Mouse (Mus musculus): ENCODE data around the gene B3galt2. TPM values are rescaled to one million over a fixed set of nuclear protein-coding genes. Genes with fewer than 3 reads are reported as not detected.
"Not testable (repeated sequence)": the region's sequence is repeated elsewhere in the genome, so short reads cannot be mapped to it uniquely, and the experiment has no call there.

The B3galt2 gene
- polyA plus RNA-seq, 1 experiment from 2014 or later = 2.1 TPM

DNA sequence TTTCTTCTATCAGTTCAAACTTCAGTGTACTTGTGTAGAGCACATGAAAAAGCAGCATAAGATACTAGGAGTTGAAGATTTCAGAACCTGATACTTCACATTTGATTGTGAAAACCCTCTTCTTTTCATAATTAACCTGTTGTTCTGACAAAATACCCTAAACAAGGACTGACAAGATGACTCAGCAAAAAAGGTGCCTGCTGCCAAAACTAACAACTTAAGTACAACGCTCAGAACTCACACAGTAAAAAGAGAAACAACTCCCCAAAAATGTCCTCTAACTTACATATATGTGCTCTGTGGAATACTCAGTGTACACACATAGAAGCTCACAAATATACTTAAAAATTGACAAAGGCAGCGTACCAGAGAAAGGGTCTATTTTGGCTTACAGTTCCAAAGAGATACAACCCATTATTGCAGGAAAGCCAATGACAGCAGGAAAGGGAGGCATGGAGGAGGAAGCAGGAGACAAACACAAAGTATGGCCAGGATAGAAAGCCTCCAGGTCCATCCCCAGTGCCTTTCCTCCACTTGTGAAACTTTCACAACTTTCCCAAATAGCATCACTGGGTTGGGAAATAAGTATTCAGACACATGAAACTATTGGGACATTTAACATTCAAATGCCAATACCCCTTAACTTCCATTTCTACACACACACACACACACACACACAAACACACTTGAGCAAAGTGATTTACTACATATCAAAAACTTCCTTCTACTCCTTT, 7.4 kb upstream of the B3galt2 start:
- H3K36me3 ChIP-seq (ENCODE audit: control insufficient read depth, insufficient read depth, low read length) = no peaks in the 10 kb centered on the region
- H3K4me3 ChIP-seq (ENCODE audit: low read depth, low read length) = no peak overlapping the region
- DNase-seq (ENCODE audit: low spot score) (no peak), ATAC-seq (ENCODE audit: low FRiP score) (no peak)
- H3K9me3 ChIP-seq (ENCODE audit: control insufficient read depth, low read length) = no peaks in the 10 kb centered on the region
- no peaks in the 10 kb centered on the region for H3K4me1 ChIP-seq (replicated peaks; ENCODE audit: control insufficient read depth, insufficient read depth, low read length)
- no peak overlapping the region for H3K27ac ChIP-seq (ENCODE audit: low read depth, low read length)
- H3K27me3 ChIP-seq (ENCODE audit: control insufficient read depth, insufficient read depth, low read length) = no peaks in the 10 kb centered on the region
- no peak overlapping the region for H3K4me2 ChIP-seq (replicated peaks; ENCODE audit: low read depth, low read length)
- no peak overlapping the region for H3K9ac ChIP-seq (ENCODE audit: low read depth, low read length)
- 92% methylated on average over 2 of the region's 2 CpGs for WGBS

DNA sequence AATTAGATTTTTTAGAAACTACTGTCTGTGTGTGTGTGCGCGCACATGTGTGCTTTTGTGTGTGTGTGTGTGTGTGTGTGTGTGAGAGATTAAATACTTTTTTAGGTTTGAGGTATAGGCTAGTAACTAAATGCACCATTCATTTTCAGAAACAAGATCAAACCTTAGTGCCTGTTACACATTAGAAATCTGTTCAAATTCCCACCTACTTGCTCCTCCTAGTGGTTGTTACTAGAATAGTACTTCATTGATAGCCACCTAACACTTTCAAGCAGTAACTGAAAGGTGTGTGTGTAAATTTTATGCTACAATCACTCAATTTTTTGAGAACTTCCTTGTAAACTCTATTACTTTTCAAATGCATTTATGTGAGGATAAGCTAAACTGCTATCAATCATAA, 3.8 kb downstream of the B3galt2 start:
- DNase-seq (ENCODE audit: low spot score) (peak; percentile 62), ATAC-seq (ENCODE audit: low FRiP score) (peak; percentile 20; the same call in 1 of the 2 replicates)
- H3K27ac ChIP-seq (ENCODE audit: low read depth, low read length) = no peak overlapping the region

DNA sequence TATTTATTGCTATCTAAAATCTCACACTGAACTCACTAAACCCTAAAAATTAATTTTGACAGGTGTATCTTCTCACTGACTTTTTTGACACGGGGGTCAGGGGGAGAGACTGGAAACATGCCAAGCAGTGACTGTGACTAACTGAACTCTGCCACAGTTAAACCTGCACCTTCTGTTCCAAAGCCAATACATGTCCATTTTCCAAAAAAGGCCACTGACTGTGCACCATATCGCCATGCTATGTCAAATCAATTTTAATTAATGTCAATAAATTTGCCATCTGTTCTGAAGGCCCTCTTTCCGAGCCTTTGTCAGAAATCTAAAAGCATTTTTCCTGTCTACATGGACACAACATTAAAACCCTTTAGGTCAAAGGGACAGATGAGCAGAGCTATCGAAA, 4.9 kb downstream of the B3galt2 start:
- H3K4me3 ChIP-seq (ENCODE audit: low read depth, low read length) = no peak overlapping the region
- H3K9ac ChIP-seq (ENCODE audit: low read depth, low read length) = no peak overlapping the region
- 66% methylated on average over 4 of the region's 4 CpGs for WGBS
- H3K27me3 ChIP-seq (ENCODE audit: control insufficient read depth, insufficient read depth, low read length) = no peaks in the 10 kb centered on the region
- ATAC-seq (ENCODE audit: low FRiP score) = no peak
- H3K4me1 ChIP-seq (replicated peaks; ENCODE audit: control insufficient read depth, insufficient read depth, low read length) = no peaks in the 10 kb centered on the region
- no peak overlapping the region for H3K27ac ChIP-seq (ENCODE audit: low read depth, low read length)
- H3K4me2 ChIP-seq (replicated peaks; ENCODE audit: low read depth, low read length) = no peak overlapping the region
- no peaks in the 10 kb centered on the region for H3K9me3 ChIP-seq (ENCODE audit: control insufficient read depth, low read length)
- H3K36me3 ChIP-seq (ENCODE audit: control insufficient read depth, insufficient read depth, low read length) = no peaks in the 10 kb centered on the region; the same call in 1 of the 2 replicates
- DNase-seq (ENCODE audit: low spot score) = no peak

More for the DNA sequence above, 3.8 kb downstream of the B3galt2 start:
- H3K27me3 ChIP-seq (ENCODE audit: control insufficient read depth, insufficient read depth, low read length) = no peaks in the 10 kb centered on the region
- H3K4me3 ChIP-seq (ENCODE audit: low read depth, low read length) = no peak overlapping the region
- no peak overlapping the region for H3K9ac ChIP-seq (ENCODE audit: low read depth, low read length)
- no peak overlapping the region for H3K4me2 ChIP-seq (replicated peaks; ENCODE audit: low read depth, low read length)
- H3K4me1 ChIP-seq (replicated peaks; ENCODE audit: control insufficient read depth, insufficient read depth, low read length) = no peaks in the 10 kb centered on the region
- no peaks in the 10 kb centered on the region for H3K36me3 ChIP-seq (ENCODE audit: control insufficient read depth, insufficient read depth, low read length)
- WGBS = 96% methylated on average over 2 of the region's 2 CpGs
- no peaks in the 10 kb centered on the region for H3K9me3 ChIP-seq (ENCODE audit: control insufficient read depth, low read length)

DNA sequence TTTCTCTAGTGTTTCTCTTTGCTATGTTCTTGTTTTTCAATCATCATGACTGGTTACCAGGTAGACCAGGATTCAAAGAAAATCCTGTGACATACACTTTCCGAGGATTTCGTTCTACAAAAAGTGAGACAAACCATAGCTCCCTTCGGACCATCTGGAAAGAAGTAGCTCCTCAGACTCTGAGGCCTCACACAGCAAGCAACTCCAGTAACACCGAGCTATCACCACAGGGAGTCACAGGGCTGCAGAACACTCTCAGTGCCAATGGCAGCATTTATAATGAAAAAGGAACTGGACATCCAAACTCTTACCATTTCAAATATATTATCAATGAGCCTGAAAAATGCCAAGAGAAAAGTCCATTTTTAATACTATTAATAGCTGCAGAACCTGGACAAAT, 5.8 kb downstream of the B3galt2 start:
- no peaks in the 10 kb centered on the region; the same call in 1 of the 2 replicates for H3K36me3 ChIP-seq (ENCODE audit: control insufficient read depth, insufficient read depth, low read length)
- DNase-seq (ENCODE audit: low spot score) (no peak), ATAC-seq (ENCODE audit: low FRiP score) (no peak)
- H3K4me2 ChIP-seq (replicated peaks; ENCODE audit: low read depth, low read length) = no peak overlapping the region
- WGBS = 81% methylated on average over 4 of the region's 4 CpGs
- H3K4me1 ChIP-seq (replicated peaks; ENCODE audit: control insufficient read depth, insufficient read depth, low read length) = no peaks in the 10 kb centered on the region
- no peak overlapping the region for H3K27ac ChIP-seq (ENCODE audit: low read depth, low read length)
- H3K9ac ChIP-seq (ENCODE audit: low read depth, low read length) = no peak overlapping the region
- H3K9me3 ChIP-seq (ENCODE audit: control insufficient read depth, low read length) = no peaks in the 10 kb centered on the region
- no peak overlapping the region for H3K4me3 ChIP-seq (ENCODE audit: low read depth, low read length)
- H3K27me3 ChIP-seq (ENCODE audit: control insufficient read depth, insufficient read depth, low read length) = no peaks in the 10 kb centered on the region

DNA sequence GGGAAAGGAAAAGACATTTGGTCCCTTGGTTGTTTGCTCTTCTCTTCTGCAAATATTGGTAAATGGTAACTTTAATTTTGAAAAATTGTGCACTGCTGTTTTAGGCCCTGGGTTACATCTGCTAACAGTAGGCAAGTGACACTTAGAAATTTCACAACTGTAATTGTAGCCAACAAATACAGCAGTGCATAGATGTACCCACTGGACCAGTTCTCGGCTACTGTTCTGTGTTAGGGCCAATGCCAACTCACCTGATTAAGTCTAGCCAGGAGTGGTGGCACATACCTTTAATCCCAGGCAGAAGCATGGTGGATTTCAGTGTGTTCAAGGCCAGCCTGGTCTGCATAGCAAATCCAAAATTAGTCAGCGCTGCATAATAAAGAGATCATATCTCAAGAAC, 9.9 kb downstream of the B3galt2 start:
- Histone ChIP-seq H3K4me3 (ENCODE audit: low read depth, low read length) (no peak overlapping the region), H3K27me3 (ENCODE audit: control insufficient read depth, insufficient read depth, low read length) (no peaks in the 10 kb centered on the region), H3K4me1 (replicated peaks; ENCODE audit: control insufficient read depth, insufficient read depth, low read length) (no peaks in the 10 kb centered on the region), H3K9ac (ENCODE audit: low read depth, low read length) (no peak overlapping the region), H3K4me2 (replicated peaks; ENCODE audit: low read depth, low read length) (no peak overlapping the region), H3K36me3 (ENCODE audit: control insufficient read depth, insufficient read depth, low read length) (no peaks in the 10 kb centered on the region; the same call in 1 of the 2 replicates), H3K9me3 (ENCODE audit: control insufficient read depth, low read length) (no peaks in the 10 kb centered on the region), H3K27ac (ENCODE audit: low read depth, low read length) (no peak overlapping the region)
- no peak for DNase-seq (ENCODE audit: low spot score)
- no peak for ATAC-seq (ENCODE audit: low FRiP score)
- WGBS = 86% methylated on average over 2 of the region's 2 CpGs

DNA sequence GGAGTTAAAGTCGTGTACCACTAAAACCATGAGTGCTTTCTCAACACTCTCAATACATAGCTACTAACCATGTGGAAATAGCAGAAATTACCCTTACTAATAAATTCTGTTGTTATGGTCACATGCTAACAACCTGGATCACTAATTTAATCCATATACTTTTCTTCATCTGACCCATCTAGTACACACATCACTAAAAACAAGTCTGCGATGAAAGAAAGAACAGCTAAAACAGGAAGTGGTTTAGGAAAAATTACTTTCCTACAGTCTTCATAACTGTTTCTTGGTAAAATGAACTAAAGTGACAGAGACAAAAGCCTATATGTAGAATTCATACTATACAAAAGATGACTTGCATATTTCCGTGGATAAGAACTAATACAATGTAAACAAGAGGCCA, 13.2 kb downstream of the B3galt2 start:
- Histone ChIP-seq H3K36me3 (ENCODE audit: control insufficient read depth, insufficient read depth, low read length) (no peaks in the 10 kb centered on the region; the same call in 1 of the 2 replicates), H3K27ac (ENCODE audit: low read depth, low read length) (no peak overlapping the region), H3K4me3 (ENCODE audit: low read depth, low read length) (no peak overlapping the region), H3K9ac (ENCODE audit: low read depth, low read length) (no peak overlapping the region), H3K9me3 (ENCODE audit: control insufficient read depth, low read length) (no peaks in the 10 kb centered on the region), H3K27me3 (ENCODE audit: control insufficient read depth, insufficient read depth, low read length) (no peaks in the 10 kb centered on the region), H3K4me2 (replicated peaks; ENCODE audit: low read depth, low read length) (no peak overlapping the region), H3K4me1 (replicated peaks; ENCODE audit: control insufficient read depth, insufficient read depth, low read length) (no peaks in the 10 kb centered on the region)
- no peak for DNase-seq (ENCODE audit: low spot score)
- no peak for ATAC-seq (ENCODE audit: low FRiP score)
- 93% methylated on average over 3 of the region's 3 CpGs for WGBS

DNA sequence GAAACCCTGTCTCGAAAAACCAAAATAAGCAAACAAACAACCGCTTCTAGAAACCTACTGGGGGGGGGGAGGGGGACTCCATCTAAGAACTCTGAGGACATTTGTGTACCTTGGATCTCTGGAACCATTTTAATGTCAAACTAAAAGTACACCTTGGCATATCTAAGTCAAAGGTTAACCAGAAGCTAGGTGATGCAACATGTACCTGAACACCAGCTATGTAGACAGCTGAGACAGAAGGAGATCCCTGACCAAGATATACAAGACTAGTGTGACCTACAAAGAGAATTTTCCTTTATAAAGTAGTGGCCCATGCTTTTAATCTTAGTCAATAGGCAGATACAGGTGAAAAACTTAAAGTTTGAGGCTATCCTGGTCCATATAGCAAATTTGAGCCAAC, 22.7 kb downstream of the B3galt2 start:
- H3K27ac ChIP-seq (ENCODE audit: low read depth, low read length) = no peak overlapping the region
- H3K27me3 ChIP-seq (ENCODE audit: control insufficient read depth, insufficient read depth, low read length) = no peaks in the 10 kb centered on the region
- 82% methylated on average over 2 of the region's 2 CpGs for WGBS
- DNase-seq (ENCODE audit: low spot score) (no peak), ATAC-seq (ENCODE audit: low FRiP score) (no peak)
- H3K9ac ChIP-seq (ENCODE audit: low read depth, low read length) = no peak overlapping the region
- H3K36me3 ChIP-seq (ENCODE audit: control insufficient read depth, insufficient read depth, low read length) = 0 out of 2 replicates have a peak, but pooled peaks cover 2% of the 10 kb centered on the region
- H3K9me3 ChIP-seq (ENCODE audit: control insufficient read depth, low read length) = no peaks in the 10 kb centered on the region
- no peak overlapping the region for H3K4me3 ChIP-seq (ENCODE audit: low read depth, low read length)
- H3K4me1 ChIP-seq (replicated peaks; ENCODE audit: control insufficient read depth, insufficient read depth, low read length) = no peaks in the 10 kb centered on the region
- H3K4me2 ChIP-seq (replicated peaks; ENCODE audit: low read depth, low read length) = no peak overlapping the region

DNA sequence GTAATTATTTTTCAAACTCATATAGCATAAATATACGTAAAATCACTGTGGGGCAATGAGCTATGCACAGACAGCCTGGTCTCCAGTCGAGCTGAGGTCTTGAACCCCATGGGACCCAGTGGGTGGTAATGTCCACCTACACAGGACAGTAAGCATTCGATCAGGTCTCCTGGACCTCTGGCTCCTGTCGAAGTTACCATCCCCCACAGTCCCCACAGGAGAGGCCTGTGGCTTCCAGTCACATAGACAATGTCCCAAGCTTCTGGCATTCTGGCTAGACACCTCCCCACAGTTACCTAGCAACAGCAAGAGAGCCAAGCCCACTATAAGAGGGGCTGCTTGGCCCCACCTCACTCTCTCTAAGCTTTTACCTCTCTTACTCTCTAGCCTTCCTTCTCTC, 24.3 kb downstream of the B3galt2 start:
- ATAC-seq (ENCODE audit: low FRiP score); H3K9me3 ChIP-seq (ENCODE audit: control insufficient read depth, low read length); H3K27me3 ChIP-seq (ENCODE audit: control insufficient read depth, insufficient read depth, low read length); H3K36me3 ChIP-seq (ENCODE audit: control insufficient read depth, insufficient read depth, low read length); DNase-seq (ENCODE audit: low spot score); H3K9ac ChIP-seq (ENCODE audit: low read depth, low read length); H3K27ac ChIP-seq (ENCODE audit: low read depth, low read length); H3K4me1 ChIP-seq (replicated peaks; ENCODE audit: control insufficient read depth, insufficient read depth, low read length); H3K4me2 ChIP-seq (replicated peaks; ENCODE audit: low read depth, low read length); H3K4me3 ChIP-seq (ENCODE audit: low read depth, low read length): not testable (repeated sequence)
- 92% methylated on average over 4 of the region's 4 CpGs for WGBS

DNA sequence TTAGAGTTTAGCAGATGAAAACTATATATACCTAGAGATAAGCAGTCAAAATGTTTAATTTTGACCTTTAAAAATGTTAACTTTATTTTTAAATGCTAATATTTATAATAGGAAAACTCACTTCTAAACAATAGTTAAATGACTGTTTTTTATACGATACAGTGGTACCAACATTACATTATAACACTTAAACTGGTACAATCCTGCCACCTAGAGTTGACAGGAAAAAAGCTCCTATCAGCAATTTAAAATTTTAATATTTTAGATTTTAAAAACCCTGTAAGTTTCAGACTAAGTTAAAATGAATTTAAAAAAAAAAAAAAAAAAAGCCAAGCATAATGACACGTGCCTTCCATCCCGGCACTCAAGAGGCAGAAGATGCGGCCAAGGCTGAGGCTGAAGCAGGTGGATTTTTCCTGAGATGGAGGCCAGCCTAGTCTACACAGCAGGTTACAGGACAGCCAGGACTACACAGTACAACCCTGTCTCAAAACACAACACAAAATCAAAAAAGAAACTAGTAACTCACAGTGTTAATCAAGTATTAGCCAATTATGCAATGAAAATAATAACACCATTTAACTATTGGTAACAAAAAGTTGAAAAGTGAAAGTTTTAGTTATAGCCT, 35.4 kb downstream of the B3galt2 start:
- Histone ChIP-seq H3K4me1 (replicated peaks; ENCODE audit: control insufficient read depth, insufficient read depth, low read length) (no peaks in the 10 kb centered on the region), H3K9ac (ENCODE audit: low read depth, low read length) (no peak overlapping the region), H3K27me3 (ENCODE audit: control insufficient read depth, insufficient read depth, low read length) (no peaks in the 10 kb centered on the region), H3K9me3 (ENCODE audit: control insufficient read depth, low read length) (no peaks in the 10 kb centered on the region), H3K4me2 (replicated peaks; ENCODE audit: low read depth, low read length) (no peak overlapping the region), H3K36me3 (ENCODE audit: control insufficient read depth, insufficient read depth, low read length) (peaks cover 3% of the 10 kb centered on the region; the same call in 1 of the 2 replicates), H3K4me3 (ENCODE audit: low read depth, low read length) (no peak overlapping the region), H3K27ac (ENCODE audit: low read depth, low read length) (no peak overlapping the region)
- ATAC-seq (ENCODE audit: low FRiP score) = no peak
- DNase-seq (ENCODE audit: low spot score) = no peak
- WGBS = 92% methylated on average over 4 of the region's 4 CpGs

Measured in hindbrain, embryonic 11.5 days (tissue).